Mouse (Mus musculus) heart, embryonic 11.5 days (tissue): ENCODE measurements at regions not wholly inside any gene's neighbourhood (a gene's known extent, or its start where the extent isn't known, plus 50 kb on each side); places are given as distances from the start of the nearest gene placed in this dataset.

Experiments used
- ATAC-seq: fragments of 200-750 bp; cut with Nextera tagmentation; replicated peaks from 2 replicates; pipeline ENCODE4 v1.8.0; 2017; ENCODE audit warnings: moderate library complexity; ENCODE audit not compliant: insufficient number of reproducible peaks, low FRiP score, low TSS enrichment
- H3K27ac ChIP-seq: fragments of 300-500 bp; sonication (generic); 2 replicates; pipeline ENCODE4 v1.5.1; 2014; ENCODE audit warnings: mild to moderate bottlenecking, low read depth, low read length
- H3K27me3 ChIP-seq: fragments of 300-500 bp; sonication (generic); 2 replicates; pipeline ENCODE4 v1.6.1; 2014; ENCODE audit warnings: mild to moderate bottlenecking, low read length, mixed read lengths; ENCODE audit not compliant: control insufficient read depth, insufficient read depth
- H3K36me3 ChIP-seq: fragments of 300-500 bp; sonication (generic); 2 replicates; pipeline ENCODE4 v1.6.1; 2014; ENCODE audit warnings: mild to moderate bottlenecking, low read length, moderate library complexity, mixed read lengths; ENCODE audit not compliant: control insufficient read depth, insufficient read depth
- H3K4me1 ChIP-seq: fragments of 300-500 bp; sonication (generic); 2 replicates; pipeline ENCODE4 v1.6.1; 2014; ENCODE audit warnings: low read length; ENCODE audit not compliant: control insufficient read depth, insufficient read depth
- H3K4me2 ChIP-seq: fragments of 300-500 bp; sonication (generic); 2 replicates; pipeline ENCODE4 v1.6.1; 2014; ENCODE audit warnings: mild to moderate bottlenecking, moderate library complexity
- H3K4me3 ChIP-seq: fragments of 300-500 bp; sonication (generic); 2 replicates; pipeline ENCODE4 v1.5.1; 2014; ENCODE audit warnings: low read depth, low read length
- H3K9ac ChIP-seq: fragments of 300-500 bp; sonication (generic); 2 replicates; pipeline ENCODE4 v1.6.1; 2014; ENCODE audit warnings: mild to moderate bottlenecking, low read depth, low read length, moderate library complexity
- H3K9me3 ChIP-seq: fragments of 300-500 bp; sonication (generic); replicated peaks from 2 replicates; pipeline ENCODE4 v1.6.1; 2016; ENCODE audit warnings: low read length; ENCODE audit not compliant: control insufficient read depth
- WGBS: fragments of 180-500 bp; shearing (Covaris S2); extraction: QIAGEN DNeasy Blood & Tissue Kit; methylation state at CpG from one replicate; pipeline ENCODE4 v1.1.7; 2014; ENCODE audit not compliant: insufficient replicate concordance; 5-methylcytosine and 5-hydroxymethylcytosine counted together

- no peak overlapping the region for H3K9ac ChIP-seq
- no peak for ATAC-seq
- no peak overlapping the region for H3K4me3 ChIP-seq
- H3K4me1 ChIP-seq = no peaks in the 10 kb centered on the region
- WGBS = 76% methylated on average over 14 of the region's 14 CpGs
- no peaks in the 10 kb centered on the region for H3K36me3 ChIP-seq
- no peaks in the 10 kb centered on the region for H3K9me3 ChIP-seq
- H3K27ac ChIP-seq = no peak overlapping the region
- H3K27me3 ChIP-seq = no peaks in the 10 kb centered on the region; the same call in none of the 2 replicates
- no peak overlapping the region for H3K4me2 ChIP-seq
Observed at GRCm38 (mm10) chr12:112263283-112264056, 117.5 kb downstream of the Kif26a start.

GRCm38 (mm10) chr12:112264201-112264600 lies 118.2 kb downstream of the Kif26a start:
- no peaks in the 10 kb centered on the region; the same call in none of the 2 replicates for H3K27me3 ChIP-seq
- no peak overlapping the region for H3K4me3 ChIP-seq
- H3K4me2 ChIP-seq = no peak overlapping the region
- H3K9me3 ChIP-seq = no peaks in the 10 kb centered on the region
- no peak overlapping the region for H3K27ac ChIP-seq
- no peaks in the 10 kb centered on the region for H3K36me3 ChIP-seq
- ATAC-seq = no peak
- 80% methylated on average over 7 of the region's 7 CpGs for whole genome bisulfite sequencing
- no peaks in the 10 kb centered on the region for H3K4me1 ChIP-seq
- H3K9ac ChIP-seq = no peak overlapping the region

- no peaks in the 10 kb centered on the region for H3K36me3 ChIP-seq
- H3K9ac ChIP-seq = 0 out of 2 replicates have a peak overlapping the region, but pooled peaks have one; percentile 6
- H3K27ac ChIP-seq = no peak overlapping the region
- H3K4me1 ChIP-seq = no peaks in the 10 kb centered on the region
- no peaks in the 10 kb centered on the region for H3K9me3 ChIP-seq
- H3K27me3 ChIP-seq = no peaks in the 10 kb centered on the region; the same call in none of the 2 replicates
- H3K4me3 ChIP-seq = no peak overlapping the region
- WGBS = 75% methylated on average over 10 of the region's 10 CpGs
- ATAC-seq = no peak
- H3K4me2 ChIP-seq = no peak overlapping the region
Observed at GRCm38 (mm10) chr12:112265289-112265969, 119.4 kb downstream of the Kif26a start.

GRCm38 (mm10) chr12:112274026-112274425 lies 128.0 kb downstream of the Kif26a start:
- Histone ChIP-seq H3K4me3 (no peak overlapping the region), H3K27me3 (peaks cover 6% of the 10 kb centered on the region), H3K27ac (no peak overlapping the region), H3K9me3 (no peaks in the 10 kb centered on the region), H3K4me1 (peaks cover 6% of the 10 kb centered on the region; the same call in 1 of the 2 replicates), H3K4me2 (no peak overlapping the region), H3K9ac (no peak overlapping the region), H3K36me3 (no peaks in the 10 kb centered on the region)
- WGBS = 66% methylated on average over 6 of the region's 6 CpGs
- ATAC-seq = no peak

DNA sequence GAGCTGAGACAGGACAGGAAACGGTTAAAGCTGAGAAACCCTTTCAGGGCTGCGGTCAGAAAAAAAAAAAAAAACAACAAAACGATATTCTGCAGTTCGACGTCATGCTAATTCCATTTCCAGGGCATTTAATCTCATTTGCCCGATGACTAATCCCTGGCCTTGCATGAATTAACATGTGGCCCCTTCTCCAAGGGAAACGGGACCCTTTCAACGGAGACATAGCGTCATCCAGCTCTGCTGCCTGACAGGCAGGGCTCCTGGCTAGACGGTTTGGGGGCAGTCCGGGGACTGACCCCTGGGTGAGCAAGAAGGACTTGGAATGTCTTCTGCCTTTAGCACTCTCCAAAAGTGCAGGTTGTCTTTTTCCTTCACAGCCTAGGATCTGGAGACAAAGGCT lies 128.7 kb downstream of the Kif26a start:
- peaks cover 8% of the 10 kb centered on the region for H3K4me1 ChIP-seq
- no peak for ATAC-seq
- 35% methylated on average over 11 of the region's 11 CpGs for WGBS
- no peak overlapping the region for H3K9ac ChIP-seq
- H3K36me3 ChIP-seq = no peaks in the 10 kb centered on the region
- no peak overlapping the region for H3K4me3 ChIP-seq
- no peak overlapping the region; the same call in 1 of the 2 replicates for H3K4me2 ChIP-seq
- peaks cover 9% of the 10 kb centered on the region for H3K27me3 ChIP-seq
- no peaks in the 10 kb centered on the region for H3K9me3 ChIP-seq
- H3K27ac ChIP-seq = no peak overlapping the region

DNA sequence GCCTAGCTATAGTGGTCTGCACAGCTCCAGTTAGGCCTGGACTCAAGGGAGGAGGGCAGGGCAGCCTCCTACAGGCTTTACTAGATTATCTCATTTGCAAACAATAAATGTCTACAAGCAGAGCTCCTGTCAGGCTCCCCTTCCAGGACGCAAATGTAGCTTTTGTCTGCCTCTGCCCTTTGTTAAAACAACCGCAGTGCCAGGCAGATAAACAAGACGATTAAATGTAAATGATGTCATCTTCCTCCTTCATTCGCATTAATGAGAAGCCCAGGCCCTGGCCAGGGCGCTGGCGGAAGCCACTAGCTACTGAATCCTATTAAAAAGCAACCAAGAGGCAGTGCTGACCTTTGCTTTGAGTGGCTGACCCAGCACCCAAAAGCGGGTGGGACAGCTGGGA lies 130.6 kb downstream of the Kif26a start:
- 41% methylated on average over 7 of the region's 7 CpGs for WGBS
- H3K9me3 ChIP-seq = no peaks in the 10 kb centered on the region
- H3K36me3 ChIP-seq = no peaks in the 10 kb centered on the region
- H3K9ac ChIP-seq = no peak overlapping the region
- no peak overlapping the region for H3K4me3 ChIP-seq
- peaks cover 9% of the 10 kb centered on the region for H3K27me3 ChIP-seq
- H3K4me2 ChIP-seq = no peak overlapping the region
- peaks cover 12% of the 10 kb centered on the region for H3K4me1 ChIP-seq
- 0 out of 2 replicates have a peak, but pooled peaks have one; percentile 12 for ATAC-seq
- H3K27ac ChIP-seq = no peak overlapping the region

DNA sequence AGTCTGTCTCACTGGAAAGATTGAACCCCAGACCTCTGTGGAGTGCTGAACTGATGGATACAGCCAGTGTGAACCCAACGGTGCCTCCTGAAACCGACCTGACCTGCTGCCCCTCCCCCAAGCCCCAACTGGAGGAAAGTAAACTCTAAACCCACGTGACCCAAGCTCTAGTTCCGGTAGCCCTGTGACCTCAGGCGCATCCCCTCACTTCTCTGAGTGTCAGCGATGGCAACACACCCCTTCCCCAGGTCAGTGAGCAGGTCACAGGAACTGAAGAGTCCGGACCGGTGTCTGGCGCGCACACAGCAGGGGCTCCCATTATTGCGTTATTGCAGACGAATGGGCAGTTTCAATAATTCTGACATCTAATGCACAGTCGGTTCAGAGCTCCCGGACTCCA lies 131.5 kb downstream of the Kif26a start:
- 67% methylated on average over 14 of the region's 14 CpGs for WGBS

GRCm38 (mm10) chr12:112285096-112285495 lies 139.1 kb downstream of the Kif26a start:
- Histone ChIP-seq H3K27me3 (no peaks in the 10 kb centered on the region), H3K4me3 (no peak overlapping the region), H3K4me2 (no peak overlapping the region), H3K9me3 (no peaks in the 10 kb centered on the region), H3K36me3 (no peaks in the 10 kb centered on the region), H3K27ac (no peak overlapping the region), H3K4me1 (peaks cover 13% of the 10 kb centered on the region; the same call in 1 of the 2 replicates), H3K9ac (no peak overlapping the region)
- WGBS = 54% methylated on average over 15 of the region's 15 CpGs
- ATAC-seq = no peak

More for the DNA sequence above, 131.5 kb downstream of the Kif26a start:
- peaks cover 9% of the 10 kb centered on the region for H3K27me3 ChIP-seq
- no peaks in the 10 kb centered on the region for H3K9me3 ChIP-seq
- no peak overlapping the region for H3K4me3 ChIP-seq
- H3K36me3 ChIP-seq = no peaks in the 10 kb centered on the region
- H3K9ac ChIP-seq = no peak overlapping the region
- no peak for ATAC-seq
- H3K27ac ChIP-seq = no peak overlapping the region
- peaks cover 12% of the 10 kb centered on the region for H3K4me1 ChIP-seq
- no peak overlapping the region for H3K4me2 ChIP-seq
